Mouse (Mus musculus) forebrain, postnatal 0 days (tissue): ENCODE measurements around the gene Cetn4. TPM values are rescaled to one million over a fixed set of nuclear protein-coding genes. Genes with fewer than 3 reads are reported as not detected.

ENCODE experiments used
- ATAC-seq: fragments of 200-750 bp; cut with Nextera tagmentation; 2 replicates; pipeline ENCODE4 v1.8.0; 2017; ENCODE audit warnings: mild to moderate bottlenecking, moderate library complexity
- DNase-seq: peaks from one replicate; pipeline ENCODE4 v3.0.0-alpha.2; 2015
- H3K27ac ChIP-seq: fragments of 300-500 bp; sonication (generic); 2 replicates; pipeline ENCODE4 v1.5.1; 2014; ENCODE audit warnings: low read depth, mild to moderate bottlenecking, antibody characterized with exemption, low read length, moderate library complexity, mixed read lengths
- H3K27me3 ChIP-seq: fragments of 300-500 bp; sonication (generic); 2 replicates; pipeline ENCODE4 v1.6.1; 2014; ENCODE audit warnings: mild to moderate bottlenecking, low read length, mixed read lengths; ENCODE audit not compliant: insufficient read depth
- H3K36me3 ChIP-seq: fragments of 300-500 bp; sonication (generic); 2 replicates; pipeline ENCODE4 v1.6.1; 2014; ENCODE audit warnings: mild to moderate bottlenecking, moderate library complexity; ENCODE audit not compliant: insufficient read depth
- H3K4me1 ChIP-seq: fragments of 300-500 bp; sonication (generic); 2 replicates; pipeline ENCODE4 v1.6.1; 2014; ENCODE audit warnings: antibody characterized with exemption; ENCODE audit not compliant: insufficient read depth
- H3K4me2 ChIP-seq: fragments of 300-500 bp; sonication (generic); 2 replicates; pipeline ENCODE4 v1.6.1; 2014; ENCODE audit warnings: low read depth, mild to moderate bottlenecking, moderate library complexity
- H3K4me3 ChIP-seq: fragments of 300-500 bp; sonication (generic); 2 replicates; pipeline ENCODE4 v1.5.1; 2014; ENCODE audit warnings: low read depth, low read length, mixed read lengths
- H3K9ac ChIP-seq: fragments of 300-500 bp; sonication (generic); 2 replicates; pipeline ENCODE4 v1.6.1; 2014; ENCODE audit warnings: mild to moderate bottlenecking
- H3K9me3 ChIP-seq: fragments of 300-500 bp; sonication (generic); 2 replicates; pipeline ENCODE4 v1.6.1; 2016; ENCODE audit warnings: low read length
- CTCF ChIP-seq: sonication (generic); IDR thresholded peaks from 2 replicates; pipeline ENCODE4 v1.5.1; 2016; ENCODE audit warnings: antibody characterized with exemption, control low read depth, low read depth
- WGBS: fragments of 180-500 bp; shearing (Covaris S2); extraction: QIAGEN DNeasy Blood & Tissue Kit; methylation state at CpG from one replicate; pipeline ENCODE4 v1.1.7; 2014; 5-methylcytosine and 5-hydroxymethylcytosine counted together
- polyA plus RNA-seq: library from polyadenylated mRNA; unstranded; fragments of >200 nt; fragmentation: Nextera tagmentation; extraction: Ambion mirVana; gene quantifications from 2 replicates; pipeline ENCODE4 v1.2.1, GENCODE M21; 2015
- total RNA-seq: library from RNA; depleted of rRNA; stranded (reverse); fragments of >200 nt; gene quantifications from 2 replicates; pipeline ENCODE4 v1.2.3, GENCODE M21; 2014

Cetn4 gene
- total and polyA plus RNA-seq, 2 experiments from 2014 or later: 4.1 to 5.0 TPM

DNA sequence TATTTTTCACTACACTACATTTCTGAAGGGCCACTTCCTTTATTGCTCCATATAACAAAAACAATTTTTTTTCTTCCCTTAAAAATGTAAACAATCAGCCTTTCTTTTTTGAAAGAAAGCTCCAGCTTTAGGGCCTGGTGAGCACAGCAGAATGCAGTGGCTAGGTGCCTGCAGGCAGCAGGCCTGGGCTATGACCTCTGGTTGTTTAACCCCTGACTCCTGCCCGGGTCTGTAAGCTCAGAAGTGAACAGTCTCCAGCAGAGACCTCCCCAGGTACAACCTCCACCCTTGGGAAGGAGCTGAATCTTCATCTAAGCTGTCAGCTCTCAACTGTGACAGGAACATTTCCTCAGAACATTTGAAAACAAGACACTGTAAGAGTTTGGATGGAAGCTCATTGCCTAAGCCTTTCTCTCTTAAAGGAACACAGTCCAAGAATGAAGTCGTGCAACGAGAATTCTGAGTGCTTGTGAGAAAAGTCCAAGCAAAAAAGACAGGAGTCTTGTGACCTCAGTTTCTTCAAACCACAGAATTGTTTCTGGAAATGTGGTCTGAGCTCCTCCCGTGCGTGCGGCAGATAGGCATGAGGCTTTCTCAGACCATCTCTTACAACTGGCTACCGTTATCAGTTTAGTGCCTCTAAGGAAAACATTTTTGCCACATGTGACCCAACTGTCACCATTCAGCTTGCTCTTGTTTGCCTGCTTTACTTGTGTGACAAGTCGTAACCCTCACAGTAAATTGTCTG is 8.9 kb downstream of the Cetn4 start:
- no peaks in the 10 kb centered on the region for H3K27me3 ChIP-seq
- no peaks in the 10 kb centered on the region for H3K4me1 ChIP-seq
- WGBS: 80% methylated on average over 8 of the region's 8 CpGs
- ATAC-seq (no peak), DNase-seq (no peak)
- H3K4me3 ChIP-seq: no peak overlapping the region
- no peak for TF ChIP-seq CTCF
- H3K9ac ChIP-seq: no peak overlapping the region
- no peak overlapping the region for H3K27ac ChIP-seq
- no peak overlapping the region for H3K4me2 ChIP-seq
- H3K9me3 ChIP-seq: no peaks in the 10 kb centered on the region
- H3K36me3 ChIP-seq: no peaks in the 10 kb centered on the region

DNA sequence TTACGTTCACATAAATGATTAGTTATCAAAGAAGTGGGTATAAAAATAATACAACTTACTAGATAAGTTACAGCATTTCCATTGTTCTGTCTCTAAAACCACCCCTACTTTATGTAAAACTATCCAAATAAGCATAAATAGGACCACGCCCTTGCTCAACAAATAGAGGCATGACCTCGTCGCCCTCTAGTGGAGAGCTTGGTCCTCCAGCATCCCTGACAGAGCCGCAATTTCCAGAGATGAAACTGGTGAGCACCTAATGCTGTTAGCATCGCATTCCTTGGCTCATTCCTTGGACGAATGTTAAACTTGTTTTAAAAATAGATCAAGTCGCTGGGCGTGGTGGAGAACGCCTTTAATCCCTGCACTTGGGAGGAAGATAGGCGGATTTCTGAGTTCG is 9.8 kb downstream of the Cetn4 start:
- no peaks in the 10 kb centered on the region for H3K9me3 ChIP-seq
- no peak overlapping the region for H3K27ac ChIP-seq
- WGBS: 37% methylated on average over 12 of the region's 12 CpGs
- H3K36me3 ChIP-seq: no peaks in the 10 kb centered on the region
- ATAC-seq (peak; percentile 36; the same call in 1 of the 2 replicates), DNase-seq (peak; percentile 31)
- no peak overlapping the region for H3K4me3 ChIP-seq
- TF ChIP-seq CTCF: peak; percentile 66
- no peaks in the 10 kb centered on the region for H3K4me1 ChIP-seq
- no peaks in the 10 kb centered on the region for H3K27me3 ChIP-seq
- no peak overlapping the region for H3K4me2 ChIP-seq
- H3K9ac ChIP-seq: no peak overlapping the region

DNA sequence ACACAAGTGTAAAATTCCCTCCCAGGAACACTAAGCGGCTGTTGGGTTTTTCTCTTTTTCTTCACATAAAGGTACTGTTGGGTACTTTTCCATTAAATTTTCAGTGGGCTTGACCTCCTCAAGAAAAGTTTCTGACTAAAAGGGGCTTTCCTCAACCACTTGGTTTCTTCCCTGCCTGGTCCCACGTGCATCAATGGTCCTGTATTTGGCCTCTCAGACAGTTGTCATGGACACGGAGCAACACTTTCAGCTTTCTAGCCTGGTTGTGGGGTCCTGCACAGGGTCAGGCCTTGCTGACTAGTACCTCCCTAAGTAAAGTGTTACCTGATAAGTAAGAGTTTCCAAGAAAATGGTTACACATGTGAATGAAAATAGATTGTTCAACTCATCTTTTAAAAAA is 13.0 kb downstream of the Cetn4 start:
- no peaks in the 10 kb centered on the region for H3K36me3 ChIP-seq
- WGBS: 78% methylated on average over 3 of the region's 3 CpGs
- no peak for ATAC-seq
- no peaks in the 10 kb centered on the region for H3K9me3 ChIP-seq
- no peak for DNase-seq
- H3K9ac ChIP-seq: no peak overlapping the region
- H3K27ac ChIP-seq: no peak overlapping the region
- H3K27me3 ChIP-seq: no peaks in the 10 kb centered on the region
- no peak overlapping the region for H3K4me3 ChIP-seq
- no peak for TF ChIP-seq CTCF
- no peaks in the 10 kb centered on the region for H3K4me1 ChIP-seq
- no peak overlapping the region for H3K4me2 ChIP-seq

DNA sequence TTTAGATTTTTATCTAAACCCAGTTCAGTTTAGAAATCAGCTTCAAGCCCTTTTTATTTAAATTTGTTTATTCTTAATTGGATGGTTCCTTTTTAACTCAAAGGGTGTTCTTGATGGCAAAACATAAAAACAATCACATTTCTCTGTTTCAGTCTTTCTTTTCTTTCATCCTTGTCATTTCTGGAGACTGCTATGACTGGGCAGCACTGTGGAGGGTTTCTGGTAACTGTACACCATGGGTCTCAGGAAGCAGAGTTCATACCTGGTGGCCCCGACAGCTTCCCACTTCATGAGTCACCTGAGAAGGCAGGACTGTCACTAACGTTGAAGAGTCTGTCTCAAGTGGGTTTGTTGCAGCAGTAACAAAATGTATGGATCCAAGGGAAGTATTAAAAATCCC is 19.9 kb downstream of the Cetn4 start:
- Histone ChIP-seq H3K27me3 (no peaks in the 10 kb centered on the region), H3K9me3 (no peaks in the 10 kb centered on the region), H3K4me2 (no peak overlapping the region), H3K4me3 (no peak overlapping the region), H3K4me1 (no peaks in the 10 kb centered on the region), H3K36me3 (no peaks in the 10 kb centered on the region), H3K9ac (no peak overlapping the region), H3K27ac (no peak overlapping the region)
- no peak for ATAC-seq
- DNase-seq: no peak
- WGBS: 72% methylated on average over 2 of the region's 2 CpGs
- TF ChIP-seq CTCF: no peak

DNA sequence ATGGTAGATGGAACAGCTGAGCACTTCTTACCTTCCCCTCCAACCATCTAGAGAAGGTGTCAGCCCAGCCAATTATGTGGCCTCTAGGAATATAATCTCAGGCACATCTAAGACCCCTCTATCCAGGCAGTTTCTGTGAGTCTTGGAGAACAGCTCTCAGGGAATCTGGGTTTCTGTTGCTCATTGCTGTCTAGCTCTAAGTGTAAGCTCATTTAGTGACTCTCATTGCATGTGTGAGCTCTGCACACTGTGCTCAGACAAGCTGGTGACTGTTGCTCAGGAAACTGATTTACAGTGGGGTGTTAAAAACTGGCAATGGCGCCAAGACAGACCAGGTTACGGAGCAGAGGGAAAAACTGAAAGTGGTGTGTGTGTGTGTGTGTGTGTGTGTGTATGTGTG is 20.6 kb downstream of the Cetn4 start:
- no peaks in the 10 kb centered on the region for H3K9me3 ChIP-seq
- no peaks in the 10 kb centered on the region for H3K27me3 ChIP-seq
- H3K4me1 ChIP-seq: no peaks in the 10 kb centered on the region
- H3K4me2 ChIP-seq: no peak overlapping the region
- no peak overlapping the region for H3K4me3 ChIP-seq
- no peak overlapping the region for H3K27ac ChIP-seq
- H3K9ac ChIP-seq: no peak overlapping the region
- DNase-seq: no peak
- no peak for TF ChIP-seq CTCF
- no peaks in the 10 kb centered on the region for H3K36me3 ChIP-seq
- 84% methylated on average over 2 of the region's 2 CpGs for WGBS
- peak; percentile 59 for ATAC-seq

DNA sequence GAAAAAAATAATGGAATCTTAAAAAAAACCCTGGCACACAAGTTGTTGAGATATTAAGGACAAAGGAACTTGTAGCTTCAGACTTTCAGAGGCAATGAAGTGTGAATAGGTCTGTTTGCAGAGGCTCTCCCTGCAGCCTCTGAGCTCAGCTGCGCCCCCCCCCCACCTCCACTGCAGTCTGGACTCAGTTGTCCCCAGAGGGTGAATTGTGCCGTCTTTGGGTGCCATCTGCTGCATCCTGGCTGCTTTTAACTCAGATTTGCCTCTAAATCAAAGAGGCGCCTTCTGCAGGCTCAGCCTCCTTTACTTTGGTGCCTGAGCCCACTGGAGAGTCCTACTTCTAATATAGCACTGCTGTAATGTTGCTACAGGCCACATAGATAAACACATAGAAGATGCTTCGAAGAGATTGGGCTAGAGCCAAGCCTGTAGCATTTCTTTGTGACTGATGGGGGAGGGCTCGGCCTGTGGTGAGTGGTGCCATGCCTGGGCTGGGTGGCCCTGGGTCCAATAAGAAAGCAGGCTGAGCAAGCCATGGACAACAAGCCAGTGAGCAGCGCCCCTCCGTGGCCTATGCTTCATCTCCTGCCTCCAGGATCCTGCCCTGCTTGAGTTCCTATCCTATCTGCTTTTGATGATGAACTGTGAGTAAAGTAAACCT is 21.5 kb downstream of the Cetn4 start:
- Histone ChIP-seq H3K9ac (no peak overlapping the region), H3K4me1 (no peaks in the 10 kb centered on the region), H3K4me3 (no peak overlapping the region), H3K4me2 (no peak overlapping the region), H3K36me3 (no peaks in the 10 kb centered on the region), H3K9me3 (no peaks in the 10 kb centered on the region), H3K27ac (no peak overlapping the region), H3K27me3 (no peaks in the 10 kb centered on the region)
- 59% methylated on average over 7 of the region's 7 CpGs for WGBS
- DNase-seq: peak; percentile 17
- peak; percentile 69 for ATAC-seq
- no peak for TF ChIP-seq CTCF

DNA sequence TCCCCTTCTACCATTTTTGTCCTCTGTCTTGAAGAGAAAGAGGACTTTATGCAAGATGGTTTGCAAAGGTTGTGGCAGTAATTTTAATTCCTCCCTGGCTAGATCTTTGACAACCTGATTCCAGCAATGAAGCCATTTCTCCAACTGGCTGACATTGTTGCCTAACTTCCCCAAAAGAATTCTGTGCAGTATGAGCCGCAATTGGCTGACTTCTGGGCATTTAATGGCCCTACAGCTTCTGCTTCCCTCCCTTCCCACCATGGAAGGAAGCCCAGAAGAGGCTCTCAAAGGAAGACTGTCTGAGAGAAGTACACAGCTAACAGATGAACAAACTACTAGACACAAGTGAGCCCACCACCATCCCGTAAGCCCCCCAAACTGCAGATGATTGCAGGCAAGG is 23.3 kb downstream of the Cetn4 start:
- H3K9ac ChIP-seq: no peak overlapping the region
- TF ChIP-seq CTCF: no peak
- WGBS: 91% methylated on average over 2 of the region's 2 CpGs

More for the DNA sequence above, 23.3 kb downstream of the Cetn4 start:
- H3K27ac ChIP-seq: no peak overlapping the region
- H3K27me3 ChIP-seq: no peaks in the 10 kb centered on the region
- no peak overlapping the region for H3K4me2 ChIP-seq
- ATAC-seq (no peak), DNase-seq (no peak)
- no peaks in the 10 kb centered on the region for H3K4me1 ChIP-seq
- H3K9me3 ChIP-seq: no peaks in the 10 kb centered on the region
- no peak overlapping the region for H3K4me3 ChIP-seq
- no peaks in the 10 kb centered on the region for H3K36me3 ChIP-seq
